Mouse (Mus musculus) forebrain, postnatal 0 days (tissue): ENCODE measurements around the gene Prrc2b. TPM values are rescaled to one million over a fixed set of nuclear protein-coding genes. Genes with fewer than 3 reads are reported as not detected.
A peak's percentile ranks its signal among the peaks of the same experiment; 100 is the strongest.

Experiments used
- ATAC-seq: fragments of 200-750 bp; cut with Nextera tagmentation; 2 replicates; pipeline ENCODE4 v1.8.0; 2017; ENCODE audit warnings: mild to moderate bottlenecking, moderate library complexity
- DNase-seq: peaks from one replicate; pipeline ENCODE4 v3.0.0-alpha.2; 2015
- H3K27ac ChIP-seq: fragments of 300-500 bp; sonication (generic); 2 replicates; pipeline ENCODE4 v1.5.1; 2014; ENCODE audit warnings: low read depth, mild to moderate bottlenecking, antibody characterized with exemption, low read length, moderate library complexity, mixed read lengths
- H3K27me3 ChIP-seq: fragments of 300-500 bp; sonication (generic); 2 replicates; pipeline ENCODE4 v1.6.1; 2014; ENCODE audit warnings: mild to moderate bottlenecking, low read length, mixed read lengths; ENCODE audit not compliant: insufficient read depth
- H3K36me3 ChIP-seq: fragments of 300-500 bp; sonication (generic); 2 replicates; pipeline ENCODE4 v1.6.1; 2014; ENCODE audit warnings: mild to moderate bottlenecking, moderate library complexity; ENCODE audit not compliant: insufficient read depth
- H3K4me1 ChIP-seq: fragments of 300-500 bp; sonication (generic); 2 replicates; pipeline ENCODE4 v1.6.1; 2014; ENCODE audit warnings: antibody characterized with exemption; ENCODE audit not compliant: insufficient read depth
- H3K4me2 ChIP-seq: fragments of 300-500 bp; sonication (generic); 2 replicates; pipeline ENCODE4 v1.6.1; 2014; ENCODE audit warnings: low read depth, mild to moderate bottlenecking, moderate library complexity
- H3K4me3 ChIP-seq: fragments of 300-500 bp; sonication (generic); 2 replicates; pipeline ENCODE4 v1.5.1; 2014; ENCODE audit warnings: low read depth, low read length, mixed read lengths
- H3K9ac ChIP-seq: fragments of 300-500 bp; sonication (generic); 2 replicates; pipeline ENCODE4 v1.6.1; 2014; ENCODE audit warnings: mild to moderate bottlenecking
- H3K9me3 ChIP-seq: fragments of 300-500 bp; sonication (generic); 2 replicates; pipeline ENCODE4 v1.6.1; 2016; ENCODE audit warnings: low read length
- CTCF ChIP-seq: sonication (generic); IDR thresholded peaks from 2 replicates; pipeline ENCODE4 v1.5.1; 2016; ENCODE audit warnings: antibody characterized with exemption, control low read depth, low read depth
- WGBS: fragments of 180-500 bp; shearing (Covaris S2); extraction: QIAGEN DNeasy Blood & Tissue Kit; methylation state at CpG from one replicate; pipeline ENCODE4 v1.1.7; 2014; 5-methylcytosine and 5-hydroxymethylcytosine counted together
- polyA plus RNA-seq: library from polyadenylated mRNA; unstranded; fragments of >200 nt; fragmentation: Nextera tagmentation; extraction: Ambion mirVana; gene quantifications from 2 replicates; pipeline ENCODE4 v1.2.1, GENCODE M21; 2015
- total RNA-seq: library from RNA; depleted of rRNA; stranded (reverse); fragments of >200 nt; gene quantifications from 2 replicates; pipeline ENCODE4 v1.2.3, GENCODE M21; 2014

Gene Prrc2b
- total and polyA plus RNA-seq, 2 experiments from 2014 or later = 60.4 to 131 TPM

GRCm38 (mm10) chr2:32129383-32130074, 21.4 kb upstream of the Prrc2b start:
- H3K27ac ChIP-seq = no peak overlapping the region
- 65% methylated on average over 11 of the region's 11 CpGs for WGBS
- no peak for DNase-seq
- no peak overlapping the region for H3K4me3 ChIP-seq
- H3K36me3 ChIP-seq = no peaks in the 10 kb centered on the region
- no peak for ATAC-seq
- no peaks in the 10 kb centered on the region for H3K27me3 ChIP-seq
- H3K4me2 ChIP-seq = no peak overlapping the region
- H3K9ac ChIP-seq = no peak overlapping the region
- no peaks in the 10 kb centered on the region for H3K4me1 ChIP-seq
- no peaks in the 10 kb centered on the region for H3K9me3 ChIP-seq
- no peak for TF ChIP-seq CTCF

GRCm38 (mm10) chr2:32130435-32130834, 20.4 kb upstream of the Prrc2b start:
- H3K4me3 ChIP-seq = no peak overlapping the region
- no peaks in the 10 kb centered on the region for H3K9me3 ChIP-seq
- TF ChIP-seq CTCF = peak; percentile 83
- H3K4me2 ChIP-seq = no peak overlapping the region
- DNase-seq = peak; percentile 74
- ATAC-seq = peak; percentile 43; the same call in 1 of the 2 replicates
- H3K4me1 ChIP-seq = no peaks in the 10 kb centered on the region
- H3K36me3 ChIP-seq = no peaks in the 10 kb centered on the region
- H3K9ac ChIP-seq = no peak overlapping the region
- no peaks in the 10 kb centered on the region for H3K27me3 ChIP-seq
- WGBS = 31% methylated on average over 6 of the region's 6 CpGs
- H3K27ac ChIP-seq = no peak overlapping the region

- no peak for TF ChIP-seq CTCF
- no peak overlapping the region for H3K4me2 ChIP-seq
- no peak overlapping the region for H3K27ac ChIP-seq
- no peaks in the 10 kb centered on the region for H3K4me1 ChIP-seq
- H3K9ac ChIP-seq = no peak overlapping the region
- H3K36me3 ChIP-seq = no peaks in the 10 kb centered on the region
- H3K27me3 ChIP-seq = no peaks in the 10 kb centered on the region
- no peak for DNase-seq
- 86% methylated on average over 9 of the region's 9 CpGs for WGBS
- no peak for ATAC-seq
- H3K9me3 ChIP-seq = no peaks in the 10 kb centered on the region
- H3K4me3 ChIP-seq = no peak overlapping the region
These were observed 19.6 kb upstream of the Prrc2b start for GRCm38 (mm10) chr2:32131205-32131834.

GRCm38 (mm10) chr2:32131866-32132566, 18.9 kb upstream of the Prrc2b start:
- H3K4me3 ChIP-seq = no peak overlapping the region
- TF ChIP-seq CTCF = no peak
- no peaks in the 10 kb centered on the region for H3K27me3 ChIP-seq
- no peaks in the 10 kb centered on the region for H3K4me1 ChIP-seq
- H3K27ac ChIP-seq = no peak overlapping the region
- no peak for DNase-seq
- H3K4me2 ChIP-seq = no peak overlapping the region
- 67% methylated on average over 6 of the region's 6 CpGs for WGBS
- H3K36me3 ChIP-seq = no peaks in the 10 kb centered on the region
- H3K9ac ChIP-seq = no peak overlapping the region
- no peak for ATAC-seq
- no peaks in the 10 kb centered on the region for H3K9me3 ChIP-seq

GRCm38 (mm10) chr2:32132567-32132992, 18.3 kb upstream of the Prrc2b start:
- WGBS = 6% methylated on average over 11 of the region's 12 CpGs
- H3K4me3 ChIP-seq = no peak overlapping the region
- ATAC-seq = no peak
- no peaks in the 10 kb centered on the region for H3K9me3 ChIP-seq
- no peaks in the 10 kb centered on the region for H3K36me3 ChIP-seq
- TF ChIP-seq CTCF = no peak
- no peaks in the 10 kb centered on the region for H3K4me1 ChIP-seq
- no peak overlapping the region for H3K27ac ChIP-seq
- H3K9ac ChIP-seq = no peak overlapping the region
- no peak for DNase-seq
- H3K27me3 ChIP-seq = no peaks in the 10 kb centered on the region
- H3K4me2 ChIP-seq = peak overlapping the region; percentile 17; the same call in 1 of the 2 replicates

- no peak overlapping the region for H3K27ac ChIP-seq
- DNase-seq (peak; percentile 84), ATAC-seq (no peak)
- H3K36me3 ChIP-seq = no peaks in the 10 kb centered on the region
- peak; percentile 89 for TF ChIP-seq CTCF
- no peak overlapping the region for H3K4me3 ChIP-seq
- H3K4me2 ChIP-seq = no peak overlapping the region
- H3K9ac ChIP-seq = no peak overlapping the region
- 4% methylated on average over 2 of the region's 2 CpGs for WGBS
- no peaks in the 10 kb centered on the region for H3K27me3 ChIP-seq
- no peaks in the 10 kb centered on the region for H3K9me3 ChIP-seq
- H3K4me1 ChIP-seq = peaks cover 5% of the 10 kb centered on the region; the same call in 1 of the 2 replicates
These were observed 16.8 kb upstream of the Prrc2b start for GRCm38 (mm10) chr2:32134039-32134438.
